8 mouse cellular contexts compared by ENCODE assay signal in the genomic region with DNA sequence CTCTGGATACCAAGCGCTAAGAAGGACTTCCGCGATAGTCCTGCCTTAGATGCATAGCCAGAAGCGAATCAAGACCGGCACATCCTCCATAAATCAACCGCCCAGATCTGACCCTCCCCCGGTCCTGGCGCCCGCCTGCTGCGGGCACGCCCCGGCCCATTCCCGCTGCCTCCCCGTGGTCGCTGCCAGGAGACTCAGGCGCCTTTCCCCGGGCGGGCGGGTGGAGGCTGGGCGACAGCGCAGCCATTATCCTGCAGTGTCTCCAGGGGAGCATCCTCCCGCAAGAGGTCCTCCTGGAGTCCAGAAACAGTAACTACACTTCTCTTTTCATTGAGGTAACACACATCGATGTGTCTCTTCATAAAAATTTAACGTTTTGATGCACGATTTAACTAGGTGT. TPM values are rescaled to one million over a fixed set of nuclear protein-coding genes. Genes with fewer than 3 reads are reported as not detected.
DNase-seq lines count a peak whose midpoint lies in the region; ATAC-seq lines count a peak whose summit lies in the region.

No protein-coding gene starts in this region.

- peaks cover 6% of the 10 kb centered on the region; the same call in 1 of the 2 replicates for H3K4me1 ChIP-seq in hindbrain, embryonic 13.5 days (replicated peaks)

- H3K4me3 ChIP-seq in hindbrain, embryonic 13.5 days, result peak overlapping the region; percentile 42

- no peaks in the 10 kb centered on the region for H3K36me3 ChIP-seq in hindbrain, embryonic 13.5 days

- ATAC-seq in hindbrain, embryonic 13.5 days (ENCODE audit: low FRiP score), result no peak

- DNase-seq in T-cell, adult 2 months (ENCODE audit: low spot score), result peak; percentile 52
- peak; percentile 48 to 58 for DNase-seq in cerebellum, postnatal 25 days
- DNase-seq in gastrocnemius, adult 18-20 months (ENCODE audit: low spot score), result peak; percentile 38
- DNase-seq in layer of hippocampus, postnatal 14 days (ENCODE audit: low spot score in 2 of 2), result peak; percentile 14 to 22
- DNase-seq in lung, postnatal 10 days, result peak; percentile 90
- peak; percentile 32 for DNase-seq in ovary, postnatal 10 days (ENCODE audit: low spot score)
- DNase-seq in thymus, postnatal 14 days, result peak; percentile 55

- no peaks in the 10 kb centered on the region for H3K9me3 ChIP-seq in hindbrain, embryonic 13.5 days

- WGBS in hindbrain, embryonic 13.5 days, result 3% methylated on average over 25 of the region's 25 CpGs

- no peak overlapping the region for H3K27ac ChIP-seq in hindbrain, embryonic 13.5 days

- H3K9ac ChIP-seq in hindbrain, embryonic 13.5 days, result peak overlapping the region; percentile 68

- H3K27me3 ChIP-seq in hindbrain, embryonic 13.5 days, result no peaks in the 10 kb centered on the region

- H3K4me2 ChIP-seq in hindbrain, embryonic 13.5 days, result peak overlapping the region; percentile 64

RNA-seq across cellular contexts. Expression of gene Zbtb8a, which starts 28.5 kb away (rescaled TPM):
- total RNA-seq in gastrocnemius, adult 18-20 months (2021), result under 1 TPM; 0.59 to 0.82 TPM
- 18.9 and 20.7 TPM in 2 replicates for polyA plus RNA-seq in hindbrain, embryonic 13.5 days (2015; fragmentation: Nextera tagmentation; extraction: Ambion mirVana)
- 1 to 10 TPM; 6.1 to 6.3 TPM for total RNA-seq in layer of hippocampus, postnatal 14 days (2021)

RNA-seq across cellular contexts. Expression of gene Zbtb8b, which starts 34.2 kb away (rescaled TPM):
- total RNA-seq in gastrocnemius, adult 18-20 months (2021), result not detected
- 13.6 and 13.9 TPM in 2 replicates for polyA plus RNA-seq in hindbrain, embryonic 13.5 days (2015; fragmentation: Nextera tagmentation; extraction: Ambion mirVana)
- total RNA-seq in layer of hippocampus, postnatal 14 days (2021), result 1 to 10 TPM; 4.0 to 5.0 TPM

RNA-seq across cellular contexts. Expression of gene Bsdc1, which starts 54.9 kb away (rescaled TPM):
- 10 to 100 TPM; 36.4 to 41.2 TPM for total RNA-seq in gastrocnemius, adult 18-20 months (2021)
- 34.9 and 36.2 TPM in 2 replicates for polyA plus RNA-seq in hindbrain, embryonic 13.5 days (2015; fragmentation: Nextera tagmentation; extraction: Ambion mirVana)
- total RNA-seq in layer of hippocampus, postnatal 14 days (2021), result 10 to 100 TPM; 52.2 to 54.2 TPM

Comparison
In these comparisons a context has a peak if more than half of its experiments do, and no peak if none do; other contexts are left out.
1. DNase-seq: peak in every context shown above with its lines; median percentile 90 in lung, postnatal 10 days; 55 in thymus, postnatal 14 days; 53 in cerebellum, postnatal 25 days; 52 in T-cell, adult 2 months; 38 in gastrocnemius, adult 18-20 months; 32 in ovary, postnatal 10 days; 18 in layer of hippocampus, postnatal 14 days.
2. RNA of gene Zbtb8b, which starts 34.2 kb away (total RNA-seq): 4.0 to 5.0 TPM in layer of hippocampus, postnatal 14 days; not detected in gastrocnemius, adult 18-20 months; every median in the first group is over 4 times any median in the second.